Mouse (Mus musculus): ENCODE data around the gene Olfr195. TPM values are rescaled to one million over a fixed set of nuclear protein-coding genes. Genes with fewer than 3 reads are reported as not detected.

Gene Olfr195
- total RNA-seq (2023), result not detected in 4 replicates

DNA sequence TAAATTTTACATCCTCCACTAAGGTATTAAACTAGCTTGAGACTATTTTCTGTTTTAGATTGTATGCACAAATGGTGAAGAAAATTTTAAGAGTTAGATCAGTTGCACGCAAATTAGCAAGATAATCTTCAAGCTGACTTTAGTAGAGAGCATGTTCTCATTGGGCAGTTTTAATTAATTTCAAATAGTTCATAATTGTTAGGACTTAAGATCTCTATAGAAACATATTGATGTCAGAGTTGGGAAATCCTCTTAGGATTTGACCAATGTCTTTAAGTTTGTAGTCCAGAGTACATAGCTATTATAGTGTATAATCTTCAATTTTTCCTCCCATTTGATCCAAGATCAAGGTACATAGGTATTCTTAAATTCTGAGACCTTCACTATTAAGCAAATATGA is at the start of gene Olfr195:
Gene Olfr195, plus strand, starts transcription at position 301 of the 400 bp plus-strand sequence.

DNA sequence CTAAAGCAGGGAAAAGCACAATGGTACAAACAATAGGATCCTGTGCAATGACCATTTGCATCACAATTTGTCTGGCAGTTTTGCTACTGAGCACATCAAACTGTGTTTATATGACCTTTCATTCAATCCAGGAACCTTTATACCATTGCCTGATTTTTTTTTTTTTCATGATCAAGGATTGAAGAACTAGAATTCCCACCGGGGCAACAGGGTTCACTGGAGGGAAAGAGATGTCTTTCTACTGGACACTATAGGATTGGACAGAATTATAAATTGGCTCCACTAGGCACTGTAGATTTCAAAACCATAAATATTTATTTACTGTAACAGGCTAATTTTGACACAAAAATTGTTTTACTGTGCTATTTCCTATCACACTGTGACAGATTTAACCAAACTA is 35.1 kb upstream of the Olfr195 start, which contains the start of gene Olfr193:
Gene Olfr193, minus strand, starts transcription at position 101 of the 400 bp plus-strand sequence.

DNA sequence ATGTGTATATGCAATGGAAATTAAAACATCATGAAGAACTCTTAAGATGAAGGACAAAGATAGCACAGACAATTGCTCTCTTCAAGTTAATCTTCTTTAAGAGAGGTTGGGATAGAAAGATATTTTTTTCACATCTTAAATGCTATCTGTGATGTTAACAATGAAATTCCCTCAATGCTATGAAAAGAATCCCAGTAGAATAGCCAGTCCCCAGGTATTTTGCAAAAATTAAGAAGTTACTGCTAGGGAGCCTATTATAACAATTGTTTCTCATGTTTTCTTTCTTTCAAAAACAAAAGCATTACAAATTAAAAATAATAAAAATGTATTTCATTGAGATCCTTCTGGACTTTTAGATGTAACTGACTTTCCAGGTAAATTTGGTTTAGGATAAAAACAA is 25.9 kb upstream of the Olfr195 start, which contains the start of gene Olfr194:
Gene Olfr194, minus strand, starts transcription at position 101 of the 400 bp plus-strand sequence.

DNA sequence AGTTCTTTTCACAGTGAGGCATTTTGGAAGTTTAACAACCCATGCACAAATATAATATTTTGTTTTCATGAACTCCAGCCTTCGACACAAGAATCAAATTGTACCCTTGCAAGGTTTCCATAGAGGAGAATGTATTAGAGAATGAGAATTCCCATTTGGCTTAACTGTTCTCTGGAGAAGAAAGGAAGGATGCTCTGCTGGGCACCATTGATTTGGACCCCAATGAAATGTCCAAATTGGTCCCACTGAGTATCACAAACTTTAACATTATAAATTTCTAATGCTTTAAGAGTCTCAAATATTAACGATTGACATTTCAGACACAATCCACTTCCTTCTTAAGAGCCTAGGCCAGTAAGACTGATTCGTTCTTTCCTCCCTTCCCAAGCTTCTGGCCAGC is 23.5 kb downstream of the Olfr195 start, which contains the start of gene Olfr196:
Gene Olfr196, minus strand, starts transcription at position 101 of the 400 bp plus-strand sequence.

Other genes starting within 250 kb of the Olfr195 start
- gene Olfr181, start 218.3 kb upstream of the Olfr195 start, total RNA-seq (2023), result not detected in 4 replicates
- gene Olfr180, start 217.7 kb upstream of the Olfr195 start, total RNA-seq (2023), result not detected in 4 replicates
- not detected in 4 replicates for gene Olfr183, start 151.7 kb upstream of the Olfr195 start, total RNA-seq (2023)
- not detected in 4 replicates for gene Olfr186, start 116.8 kb upstream of the Olfr195 start, total RNA-seq (2023)
- gene Olfr187, start 107.3 kb upstream of the Olfr195 start, total RNA-seq (2023), result not detected in 4 replicates
- not detected in 4 replicates for gene Olfr190, start 69.0 kb upstream of the Olfr195 start, total RNA-seq (2023)
- gene Olfr191, start 57.2 kb upstream of the Olfr195 start, total RNA-seq (2023), result not detected in 4 replicates
- gene Olfr193, start 35.2 kb upstream of the Olfr195 start, total RNA-seq (2023), result not detected in 4 replicates
- gene Olfr194, start 26.0 kb upstream of the Olfr195 start, total RNA-seq (2023), result not detected in 4 replicates
- not detected in 4 replicates for gene Olfr196, start 23.4 kb downstream of the Olfr195 start, total RNA-seq (2023)
- gene Olfr198, start 56.5 kb downstream of the Olfr195 start, total RNA-seq (2023), result not detected in 4 replicates
- not detected in 4 replicates for gene Olfr199, start 72.7 kb downstream of the Olfr195 start, total RNA-seq (2023)
- gene Olfr201, start 125.6 kb downstream of the Olfr195 start, total RNA-seq (2023), result not detected in 4 replicates
- gene Olfr202, start 139.7 kb downstream of the Olfr195 start, total RNA-seq (2023), result not detected in 4 replicates
- not detected in 4 replicates for gene Olfr203, start 151.8 kb downstream of the Olfr195 start, total RNA-seq (2023)
- gene Olfr204, start 171.2 kb downstream of the Olfr195 start, total RNA-seq (2023), result not detected in 4 replicates
- gene Olfr205, start 184.1 kb downstream of the Olfr195 start, total RNA-seq (2023), result not detected in 4 replicates
- gene Olfr206, start 202.2 kb downstream of the Olfr195 start, total RNA-seq (2023), result not detected in 4 replicates
- not detected in 4 replicates for gene Olfr209, start 216.9 kb downstream of the Olfr195 start, total RNA-seq (2023)

Measured in B cell, adult 62 days (primary cell).